Comparison of ENCODE assay signal across 17 mouse cellular contexts in the genomic region with DNA sequence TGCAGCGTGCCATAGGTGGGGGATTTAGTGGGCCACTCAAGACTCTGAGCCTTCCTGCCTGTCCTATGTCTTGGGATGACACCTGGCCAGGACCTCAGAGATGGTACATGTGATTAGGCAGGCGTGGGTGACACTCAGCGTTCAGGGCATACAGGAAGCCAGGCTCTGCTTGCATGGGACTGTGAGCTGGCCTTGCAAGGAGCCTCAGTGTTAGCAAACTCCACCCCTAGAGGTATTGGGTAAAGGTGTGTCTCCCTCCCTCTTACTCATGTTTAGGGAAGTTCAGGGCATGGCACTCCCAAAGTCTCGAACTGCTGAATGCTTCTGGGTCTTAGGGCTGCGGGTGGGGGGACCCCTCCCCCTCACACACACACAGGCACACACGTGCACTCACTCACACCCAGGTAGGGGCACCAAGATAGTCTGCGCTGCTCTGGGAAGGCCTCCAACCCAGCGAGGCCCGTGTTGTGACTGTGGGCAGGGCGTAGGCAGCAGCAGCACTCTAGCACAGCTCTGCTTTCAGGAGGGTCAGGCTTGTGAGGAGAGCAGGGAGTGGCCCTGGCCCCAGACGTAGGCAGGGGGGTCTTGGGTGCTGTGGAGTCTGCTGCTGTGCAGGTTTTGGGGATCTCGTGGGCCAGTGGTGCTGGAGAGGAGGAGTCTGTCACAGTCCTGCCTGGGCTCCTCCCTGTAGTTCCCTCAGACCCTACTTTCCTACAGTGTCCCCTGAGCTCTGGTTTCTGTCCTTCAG. TPM values are rescaled to one million over a fixed set of nuclear protein-coding genes. Genes with fewer than 3 reads are reported as not detected.
DNase-seq lines count a peak whose midpoint lies in the region; ATAC-seq and TF ChIP-seq lines count a peak whose summit lies in the region.
"Had no signal": no experiment of that assay in that cellular context is flagged by ENCODE, and none has a peak within 500 bp of the region (broad histone marks: within the 10 kb centered on the region; RNA-seq: fewer than 3 reads in every experiment).

No protein-coding gene starts in this region.

- 0 out of 2 replicates have a peak overlapping the region, but pooled peaks have one; percentile 15 for H3K4me2 ChIP-seq in stomach, embryonic 15.5 days
- H3K4me2 ChIP-seq: forebrain, embryonic 15.5 days had no signal

- no peak for TF ChIP-seq CTCF in thymus, adult 2 months (IDR thresholded peaks at IDR 0.05; ENCODE audit: borderline replicate concordance, control insufficient read depth, extremely low read depth, insufficient read depth, low read length, poor library complexity)

- no peak for TF ChIP-seq POLR2A in thymus, adult 2 months (IDR thresholded peaks at IDR 0.05; ENCODE audit: control insufficient read depth, extremely low read depth, insufficient read depth, low read length, poor library complexity)

- no peak overlapping the region for H3K4me3 ChIP-seq in thymus, adult 2 months (ENCODE audit: control insufficient read depth, insufficient read depth, low read length)
- H3K4me3 ChIP-seq in stomach, embryonic 15.5 days (replicated peaks), result no peak overlapping the region
- H3K4me3 ChIP-seq: forebrain, embryonic 15.5 days had no signal

- H3K36me3 ChIP-seq in thymus, adult 2 months (ENCODE audit: control insufficient read depth, insufficient read depth, low read length), result peaks cover 86% of the 10 kb centered on the region
- peaks cover 18% of the 10 kb centered on the region; the same call in 1 of the 2 replicates for H3K36me3 ChIP-seq in stomach, embryonic 15.5 days

- H3K9me3 ChIP-seq in stomach, embryonic 15.5 days, result no peaks in the 10 kb centered on the region
- H3K9me3 ChIP-seq: forebrain, embryonic 15.5 days had no signal

- 78% methylated on average over 12 of the region's 12 CpGs for WGBS in thymus, adult 2 months
- 59% methylated on average over 12 of the region's 12 CpGs for WGBS in stomach, embryonic 15.5 days

- peak overlapping the region; percentile 7; the same call in 1 of the 2 replicates for H3K27ac ChIP-seq in thymus, adult 2 months (ENCODE audit: control insufficient read depth, insufficient read depth, low read length)
- H3K27ac ChIP-seq in stomach, embryonic 15.5 days, result peak overlapping the region; percentile 77
- H3K27ac ChIP-seq: forebrain, embryonic 15.5 days had no signal

- peaks cover 93% of the 10 kb centered on the region for H3K4me1 ChIP-seq in thymus, adult 2 months (replicated peaks; ENCODE audit: control insufficient read depth, insufficient read depth, low read length)
- peaks cover 34% of the 10 kb centered on the region for H3K4me1 ChIP-seq in stomach, embryonic 15.5 days

- H3K9ac ChIP-seq in stomach, embryonic 15.5 days, result no peak overlapping the region
- H3K9ac ChIP-seq: forebrain, embryonic 15.5 days had no signal

- ATAC-seq in stomach, embryonic 15.5 days (ENCODE audit: insufficient read depth, low FRiP score, low read depth), result peak; percentile 62
- ATAC-seq: forebrain, embryonic 15.5 days; midbrain, embryonic 16.5 days had no signal

- peak; percentile 91 for DNase-seq in heart, adult 11 months
- no peak for DNase-seq in heart, postnatal 4 days
- DNase-seq in thymus, adult 2 months, result peak; percentile 8
- DNase-seq in thymus, postnatal 0 days (ENCODE audit: low spot score), result no peak
- DNase-seq in liver, result peak; percentile 41
- no peak for DNase-seq in layer of hippocampus, adult 11-12 months (ENCODE audit: low spot score)
- no peak for DNase-seq in right cerebral cortex, adult 18-20 months
- DNase-seq: adrenal gland, postnatal 25 days; B cell, adult 2 months; cerebellum, adult 18-20 months; embryo, embryonic 11 days; kidney, adult 11 months had no signal

- no peaks in the 10 kb centered on the region for H3K27me3 ChIP-seq in thymus, adult 2 months (ENCODE audit: control insufficient read depth, insufficient read depth, low read length)
- no peaks in the 10 kb centered on the region for H3K27me3 ChIP-seq in stomach, embryonic 15.5 days (replicated peaks)
- H3K27me3 ChIP-seq: forebrain, embryonic 15.5 days had no signal

RNA-seq across cellular contexts. Expression of gene Rbm38, which starts 10.5 kb away (rescaled TPM):
- 100 to 1,000 TPM; 112 to 126 TPM for total RNA-seq in heart, postnatal 4 days (2021)
- 1,267 and 1,290 TPM in 2 replicates for polyA plus RNA-seq in thymus, adult 2 months (2012; rRNA removed)
- 144 and 151 TPM in 2 replicates for polyA plus RNA-seq in thymus, postnatal 0 days (2015; fragmentation: Nextera tagmentation; extraction: Ambion mirVana)
- 43.6 and 56.6 TPM in 2 replicates for polyA plus RNA-seq in stomach, embryonic 15.5 days (2015; fragmentation: Nextera tagmentation; extraction: Ambion mirVana)

RNA-seq across cellular contexts. Expression of gene Rae1, which starts 30.8 kb away (rescaled TPM):
- total RNA-seq in heart, postnatal 4 days (2021), result 10 to 100 TPM; 55.9 to 60.3 TPM
- polyA plus RNA-seq in thymus, adult 2 months (2012; rRNA removed), result 111 and 122 TPM in 2 replicates
- polyA plus RNA-seq in thymus, postnatal 0 days (2015; fragmentation: Nextera tagmentation; extraction: Ambion mirVana), result 138 and 142 TPM in 2 replicates
- 110 and 118 TPM in 2 replicates for polyA plus RNA-seq in stomach, embryonic 15.5 days (2015; fragmentation: Nextera tagmentation; extraction: Ambion mirVana)

RNA-seq across cellular contexts. Expression of gene Spo11, which starts 53.3 kb away (rescaled TPM):
- not detected for total RNA-seq in heart, postnatal 4 days (2021)
- 101 and 126 TPM in 2 replicates for polyA plus RNA-seq in thymus, adult 2 months (2012; rRNA removed)
- 66.2 and 75.4 TPM in 2 replicates for polyA plus RNA-seq in thymus, postnatal 0 days (2015; fragmentation: Nextera tagmentation; extraction: Ambion mirVana)
- 0.06 and 0.31 TPM in 2 replicates for polyA plus RNA-seq in stomach, embryonic 15.5 days (2015; fragmentation: Nextera tagmentation; extraction: Ambion mirVana)
- total RNA-seq: adrenal gland, postnatal 25 days; gastrocnemius, postnatal 4 days; layer of hippocampus, adult 18-20 months had no signal

Comparison
In these comparisons a context has a peak if more than half of its experiments do, and no peak if none do; other contexts are left out.
1. DNase-seq: peak in heart, adult 11 months (single experiment), thymus, adult 2 months (single experiment) and liver (single experiment); none in heart, postnatal 4 days (single experiment), thymus, postnatal 0 days (single experiment), layer of hippocampus, adult 11-12 months (single experiment) and right cerebral cortex, adult 18-20 months (single experiment).
2. RNA of gene Spo11, which starts 53.3 kb away (polyA plus RNA-seq): 101 to 126 TPM in thymus, adult 2 months and 66.2 to 75.4 TPM in thymus, postnatal 0 days; 0.06 to 0.31 TPM in stomach, embryonic 15.5 days; every median in the first group is over 10 times any median in the second.